Mouse (Mus musculus): ENCODE results near the gene Spg11. TPM values are rescaled to one million over a fixed set of nuclear protein-coding genes. Genes with fewer than 3 reads are reported as not detected.
"Not testable (repeated sequence)": the region's sequence is repeated elsewhere in the genome, so short reads cannot be mapped to it uniquely, and the experiment has no call there.

Spg11 gene
- polyA plus RNA-seq, 1 experiment, result 39.5 TPM

DNA sequence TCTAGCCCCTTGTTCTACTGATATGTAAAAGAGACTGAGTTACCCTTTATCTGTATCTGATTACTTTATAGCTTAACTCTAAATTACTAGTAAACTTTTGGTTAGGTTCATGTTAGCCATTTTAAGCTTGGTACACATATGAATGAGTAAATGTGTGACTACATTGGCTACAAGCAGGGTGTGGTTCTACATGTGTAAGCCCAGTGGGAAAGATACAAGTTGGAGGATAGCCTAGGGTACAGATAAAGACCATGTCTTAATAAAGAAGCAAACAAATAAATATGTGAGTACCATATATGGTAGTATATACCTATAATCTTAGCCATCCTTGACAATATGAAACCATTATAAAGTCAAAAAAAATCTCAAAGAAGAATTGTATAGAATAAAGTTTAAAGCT lies 74.3 kb downstream of the Spg11 start:
- Histone ChIP-seq H3K4me3 (ENCODE audit: insufficient read depth, low read depth, low read length) (no peak overlapping the region), H3K4me1 (ENCODE audit: control insufficient read depth, insufficient read depth, low read length) (no peaks in the 10 kb centered on the region), H3K27ac (ENCODE audit: insufficient read depth, low read depth, low read length) (no peak overlapping the region)
- no peak for TF ChIP-seq POLR2A (IDR thresholded peaks at IDR 0.05; ENCODE audit: insufficient read depth, low read depth, low read length)
- TF ChIP-seq CTCF (IDR thresholded peaks at IDR 0.05; ENCODE audit: insufficient read depth, low read depth, low read length), result no peak

DNA sequence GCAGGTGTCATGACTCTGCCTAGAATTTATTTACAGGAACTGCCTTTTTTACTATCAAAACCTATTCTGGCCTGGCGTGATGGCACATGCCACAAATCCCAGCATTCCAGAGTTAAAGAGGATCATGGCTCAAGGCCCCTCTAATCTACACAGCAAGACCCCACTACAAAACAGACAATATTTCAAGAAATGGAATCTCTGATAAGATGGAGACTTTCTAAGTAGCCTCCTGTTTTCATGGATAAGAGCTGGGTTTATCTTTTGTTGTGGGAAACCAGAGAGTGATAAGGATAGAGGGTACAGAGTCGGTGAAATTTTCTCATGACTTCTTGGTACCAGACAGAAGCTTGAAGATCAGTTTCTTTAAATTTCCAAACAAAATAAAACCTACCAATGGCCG lies 82.1 kb downstream of the Spg11 start:
- Histone ChIP-seq H3K4me1 (ENCODE audit: control insufficient read depth, insufficient read depth, low read length) (no peaks in the 10 kb centered on the region), H3K4me3 (ENCODE audit: insufficient read depth, low read depth, low read length) (no peak overlapping the region), H3K27ac (ENCODE audit: insufficient read depth, low read depth, low read length) (no peak overlapping the region)
- TF ChIP-seq CTCF (IDR thresholded peaks at IDR 0.05; ENCODE audit: insufficient read depth, low read depth, low read length) (no peak), POLR2A (IDR thresholded peaks at IDR 0.05; ENCODE audit: insufficient read depth, low read depth, low read length) (no peak)
- 93% methylated on average over 3 of the region's 3 CpGs for WGBS

DNA sequence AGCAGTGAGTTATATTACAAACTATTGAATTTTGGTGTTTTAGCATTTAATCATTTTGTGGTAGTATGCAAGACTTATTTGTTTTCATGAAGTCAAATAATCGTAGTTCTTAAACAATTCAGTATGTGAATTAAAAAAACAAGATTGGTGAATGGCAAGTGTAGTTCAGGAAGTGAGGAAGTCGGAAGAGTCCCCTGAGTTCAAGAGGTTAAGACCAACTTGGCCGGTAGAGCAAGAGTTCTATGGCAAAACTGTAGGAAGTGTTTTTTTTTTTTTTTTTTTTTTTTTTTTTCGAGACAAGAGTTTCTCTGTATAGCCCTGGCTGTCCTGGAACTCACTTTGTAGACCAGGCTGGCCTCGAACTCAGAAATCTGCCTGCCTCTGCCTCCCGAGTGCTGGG lies 86.2 kb downstream of the Spg11 start:
- WGBS, result 83% methylated on average over 6 of the region's 6 CpGs
- Histone ChIP-seq H3K27ac (ENCODE audit: insufficient read depth, low read depth, low read length) (no peak overlapping the region), H3K4me1 (ENCODE audit: control insufficient read depth, insufficient read depth, low read length) (no peaks in the 10 kb centered on the region), H3K4me3 (ENCODE audit: insufficient read depth, low read depth, low read length) (no peak overlapping the region)
- TF ChIP-seq POLR2A (IDR thresholded peaks at IDR 0.05; ENCODE audit: insufficient read depth, low read depth, low read length), result no peak
- TF ChIP-seq CTCF (IDR thresholded peaks at IDR 0.05; ENCODE audit: insufficient read depth, low read depth, low read length), result no peak

DNA sequence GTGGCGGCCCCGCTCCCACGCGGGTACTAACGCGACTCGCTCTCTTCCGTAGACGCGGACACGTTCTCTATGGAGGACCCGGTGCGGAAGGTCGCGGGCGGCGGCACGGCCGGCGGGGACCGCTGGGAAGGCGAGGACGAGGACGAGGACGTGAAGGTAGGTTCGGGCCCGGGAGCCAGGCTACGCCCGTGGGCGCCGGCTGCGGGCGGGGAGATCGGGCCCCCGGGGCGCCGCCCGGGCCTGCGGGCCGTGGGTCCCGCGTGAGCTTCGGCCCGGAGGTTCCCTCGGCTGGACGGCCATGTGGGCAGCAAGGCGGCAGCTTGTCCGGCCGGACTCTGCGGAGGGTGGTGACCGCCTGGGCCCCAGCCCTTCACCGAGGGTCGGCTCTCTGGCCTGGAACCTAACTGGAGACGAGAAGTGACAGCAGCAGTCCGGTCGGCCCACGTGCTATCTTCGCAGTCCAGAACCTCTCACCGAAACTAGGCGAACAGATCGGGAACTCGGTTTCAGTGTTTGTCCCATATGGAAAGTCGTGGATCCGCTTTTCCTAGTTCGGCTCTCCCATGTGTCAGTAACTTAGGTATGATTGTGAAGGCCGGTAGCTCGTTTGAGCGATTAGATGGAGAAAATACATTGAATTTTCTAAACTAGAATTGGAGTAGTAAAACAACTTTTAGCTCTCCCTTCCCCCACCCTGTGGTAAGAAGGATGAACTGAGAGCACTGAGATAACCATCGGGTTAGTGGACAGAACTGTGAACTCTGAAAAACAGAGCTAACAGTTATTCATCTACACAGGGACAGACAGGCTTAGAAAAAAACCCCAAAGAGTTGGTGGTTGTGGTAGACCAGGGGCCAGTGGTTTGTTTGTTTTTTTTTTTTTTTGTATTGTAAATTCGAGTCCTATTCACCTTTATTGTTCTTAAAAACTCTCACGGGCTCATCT lies 89.2 kb downstream of the Spg11 start:
- WGBS, result under 1% methylated on average over 71 of the region's 71 CpGs
- no peak overlapping the region; the same call in 1 of the 2 replicates for H3K27ac ChIP-seq (ENCODE audit: insufficient read depth, low read depth, low read length)
- TF ChIP-seq POLR2A (IDR thresholded peaks at IDR 0.05; ENCODE audit: insufficient read depth, low read depth, low read length) (no peak), CTCF (IDR thresholded peaks at IDR 0.05; ENCODE audit: insufficient read depth, low read depth, low read length) (no peak)
- H3K4me1 ChIP-seq (ENCODE audit: control insufficient read depth, insufficient read depth, low read length), result no peaks in the 10 kb centered on the region
- peak overlapping the region; percentile 94 for H3K4me3 ChIP-seq (ENCODE audit: insufficient read depth, low read depth, low read length)

DNA sequence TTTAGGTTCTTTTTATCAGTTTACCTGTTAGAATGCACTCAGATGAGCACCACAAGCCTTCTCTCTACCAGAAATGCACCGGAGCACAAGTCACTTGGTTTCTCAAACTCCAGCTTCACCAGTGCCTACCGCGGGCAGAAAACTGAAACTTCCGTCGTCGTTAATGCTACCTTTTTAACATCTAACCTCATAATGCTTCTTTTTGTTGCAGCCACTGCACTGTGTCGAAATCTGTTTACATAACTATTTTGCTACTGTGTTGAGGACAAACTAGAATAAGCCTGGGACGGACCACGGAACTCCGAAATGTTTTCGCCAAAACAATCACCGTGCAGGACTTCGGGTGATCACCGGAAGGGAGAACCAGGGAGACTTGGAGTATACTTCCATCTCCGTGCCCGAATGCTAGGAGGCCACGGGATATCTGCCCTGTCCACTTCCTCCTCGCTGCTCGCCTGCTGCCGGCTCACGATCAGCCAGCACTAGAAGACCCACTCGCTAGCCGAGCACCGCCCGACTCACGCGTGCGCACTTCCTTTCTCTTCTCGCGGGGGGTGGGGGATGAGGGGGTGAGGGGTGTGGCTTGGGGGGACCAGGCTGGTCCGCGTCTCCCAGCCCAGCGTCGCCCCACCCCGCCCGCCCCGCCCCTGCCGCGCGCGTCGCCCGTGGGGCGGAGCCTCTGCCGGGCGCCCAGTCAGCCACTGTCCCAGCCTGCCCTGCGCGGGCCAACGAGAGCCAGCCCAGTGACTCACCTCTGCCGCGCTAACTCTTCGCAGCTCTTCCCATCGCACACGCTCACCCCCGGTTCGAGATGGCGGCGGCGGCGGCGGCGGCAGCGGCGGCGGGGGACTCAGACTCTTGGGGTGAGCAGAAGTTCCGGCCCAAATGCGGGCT lies 90.1 kb downstream of the Spg11 start, which contains the start of gene Eif3j1:
Gene Eif3j1 (plus strand): TSS at position 685 of the 894 bp plus-strand sequence.
- Histone ChIP-seq H3K27ac (ENCODE audit: insufficient read depth, low read depth, low read length) (peak within 1 kb of the TSS; percentile 10), H3K4me3 (ENCODE audit: insufficient read depth, low read depth, low read length) (peak within 1 kb of the TSS; percentile 94), H3K4me1 (ENCODE audit: control insufficient read depth, insufficient read depth, low read length) (no peaks in the 10 kb centered on the region)
- peak; percentile 93 for TF ChIP-seq POLR2A (IDR thresholded peaks at IDR 0.05; ENCODE audit: insufficient read depth, low read depth, low read length)
- no peak for TF ChIP-seq CTCF (IDR thresholded peaks at IDR 0.05; ENCODE audit: insufficient read depth, low read depth, low read length)
- WGBS, result under 1% methylated on average over 63 of the region's 67 CpGs

DNA sequence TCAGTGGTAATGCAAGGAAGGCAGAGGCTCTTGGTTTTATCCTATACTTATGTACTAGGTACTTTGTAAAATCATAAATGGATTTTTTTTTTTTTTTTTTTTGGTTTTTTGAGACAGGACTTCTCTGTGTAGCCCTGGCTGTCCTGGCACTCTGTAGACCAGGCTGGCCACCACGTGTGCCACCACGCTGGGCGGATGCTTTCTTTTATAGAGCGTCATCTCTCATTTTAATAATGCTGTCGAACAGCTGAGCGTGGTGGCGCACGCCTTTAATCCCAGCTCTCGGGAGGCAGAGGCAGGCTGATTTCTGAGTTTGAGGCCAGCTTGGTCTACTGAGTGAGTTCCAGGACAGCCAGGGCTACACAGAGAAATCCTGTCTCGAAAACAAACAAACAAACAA lies 91.1 kb downstream of the Spg11 start:
- H3K27ac ChIP-seq (ENCODE audit: insufficient read depth, low read depth, low read length); H3K4me3 ChIP-seq (ENCODE audit: insufficient read depth, low read depth, low read length); H3K4me1 ChIP-seq (ENCODE audit: control insufficient read depth, insufficient read depth, low read length): not testable (repeated sequence)
- WGBS, result 94% methylated on average over 10 of the region's 10 CpGs

DNA sequence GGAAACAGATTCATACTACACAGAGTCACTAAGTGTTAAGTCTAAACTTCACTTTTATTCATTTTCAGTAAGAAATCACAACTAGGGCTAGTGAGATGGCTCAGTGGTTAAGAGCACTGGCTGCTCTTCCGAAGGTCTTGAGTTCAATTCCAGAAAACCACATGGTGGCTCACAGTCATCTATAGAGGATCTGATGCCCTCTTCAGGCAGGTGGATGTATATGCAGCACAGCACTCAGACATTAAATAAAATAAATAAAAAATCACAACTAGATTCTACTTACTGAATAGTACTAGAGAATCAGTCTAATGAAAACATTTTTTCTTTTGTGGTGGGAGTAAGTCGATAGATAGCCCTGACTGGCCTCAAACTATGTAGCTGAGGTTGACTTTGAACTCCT lies 95.9 kb downstream of the Spg11 start:
- 79% methylated on average over 2 of the region's 2 CpGs for WGBS
- TF ChIP-seq CTCF (IDR thresholded peaks at IDR 0.05; ENCODE audit: insufficient read depth, low read depth, low read length), result no peak
- TF ChIP-seq POLR2A (IDR thresholded peaks at IDR 0.05; ENCODE audit: insufficient read depth, low read depth, low read length), result no peak
- H3K27ac ChIP-seq (ENCODE audit: insufficient read depth, low read depth, low read length), result no peak overlapping the region
- no peaks in the 10 kb centered on the region for H3K4me1 ChIP-seq (ENCODE audit: control insufficient read depth, insufficient read depth, low read length)
- no peak overlapping the region for H3K4me3 ChIP-seq (ENCODE audit: insufficient read depth, low read depth, low read length)

DNA sequence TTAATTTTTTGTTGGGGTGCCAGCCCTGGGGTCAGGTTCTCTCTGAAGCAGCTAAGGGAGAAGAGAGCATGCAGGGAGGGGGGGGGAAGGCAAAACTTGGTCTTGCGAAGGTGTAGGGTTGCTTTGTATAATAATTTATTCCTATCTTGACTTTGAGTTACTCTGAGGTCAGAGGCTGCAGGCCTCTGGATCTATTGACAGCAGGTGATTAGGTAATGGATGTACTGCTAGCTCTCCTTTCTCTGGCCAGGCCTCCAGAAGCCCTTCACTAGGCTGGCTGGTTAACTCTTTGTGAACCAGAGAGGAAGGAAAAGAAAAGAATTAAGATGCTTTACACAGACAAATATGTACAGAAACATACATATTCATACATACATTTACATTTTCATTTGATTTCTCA lies 99.5 kb downstream of the Spg11 start:
- no peaks in the 10 kb centered on the region for H3K4me1 ChIP-seq (ENCODE audit: control insufficient read depth, insufficient read depth, low read length)
- TF ChIP-seq CTCF (IDR thresholded peaks at IDR 0.05; ENCODE audit: insufficient read depth, low read depth, low read length), result no peak
- TF ChIP-seq POLR2A (IDR thresholded peaks at IDR 0.05; ENCODE audit: insufficient read depth, low read depth, low read length), result no peak
- 86% methylated on average over 1 of the region's 1 CpGs for WGBS

DNA sequence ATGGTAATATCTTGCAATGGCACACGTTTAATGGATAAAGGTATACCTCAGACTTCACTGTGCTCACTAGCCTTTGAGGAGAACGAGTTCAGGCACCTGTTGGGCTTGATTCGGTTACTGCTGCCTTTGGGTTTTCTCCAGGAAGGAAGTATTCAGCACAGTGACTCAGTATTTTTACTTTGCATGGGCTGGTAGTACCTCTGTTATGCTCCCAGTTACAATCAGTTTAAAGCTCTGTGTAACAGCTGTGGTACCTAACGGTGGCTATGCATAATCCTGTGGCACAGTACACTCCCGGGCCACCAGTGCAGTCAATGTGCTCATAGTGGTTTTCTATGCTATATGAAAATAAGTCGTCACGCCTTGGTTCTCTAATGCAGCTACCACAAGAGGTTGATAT lies 106.7 kb downstream of the Spg11 start:
- no peak overlapping the region for H3K4me3 ChIP-seq (ENCODE audit: insufficient read depth, low read depth, low read length)
- 91% methylated on average over 7 of the region's 7 CpGs for WGBS
- H3K4me1 ChIP-seq (ENCODE audit: control insufficient read depth, insufficient read depth, low read length), result no peaks in the 10 kb centered on the region
- TF ChIP-seq POLR2A (IDR thresholded peaks at IDR 0.05; ENCODE audit: insufficient read depth, low read depth, low read length) (no peak), CTCF (IDR thresholded peaks at IDR 0.05; ENCODE audit: insufficient read depth, low read depth, low read length) (no peak)
- no peak overlapping the region for H3K27ac ChIP-seq (ENCODE audit: insufficient read depth, low read depth, low read length)

More for the DNA sequence above, 99.5 kb downstream of the Spg11 start:
- Histone ChIP-seq H3K4me3 (ENCODE audit: insufficient read depth, low read depth, low read length) (no peak overlapping the region), H3K27ac (ENCODE audit: insufficient read depth, low read depth, low read length) (no peak overlapping the region)

All from olfactory bulb, adult 2 months (tissue).